Mouse (Mus musculus): ENCODE results near the gene Gapdh. TPM values are rescaled to one million over a fixed set of nuclear protein-coding genes. Genes with fewer than 3 reads are reported as not detected.

The Gapdh gene
- 4,623 and 6,295 TPM in 2 replicates for polyA plus RNA-seq (2012; rRNA removed)

DNA sequence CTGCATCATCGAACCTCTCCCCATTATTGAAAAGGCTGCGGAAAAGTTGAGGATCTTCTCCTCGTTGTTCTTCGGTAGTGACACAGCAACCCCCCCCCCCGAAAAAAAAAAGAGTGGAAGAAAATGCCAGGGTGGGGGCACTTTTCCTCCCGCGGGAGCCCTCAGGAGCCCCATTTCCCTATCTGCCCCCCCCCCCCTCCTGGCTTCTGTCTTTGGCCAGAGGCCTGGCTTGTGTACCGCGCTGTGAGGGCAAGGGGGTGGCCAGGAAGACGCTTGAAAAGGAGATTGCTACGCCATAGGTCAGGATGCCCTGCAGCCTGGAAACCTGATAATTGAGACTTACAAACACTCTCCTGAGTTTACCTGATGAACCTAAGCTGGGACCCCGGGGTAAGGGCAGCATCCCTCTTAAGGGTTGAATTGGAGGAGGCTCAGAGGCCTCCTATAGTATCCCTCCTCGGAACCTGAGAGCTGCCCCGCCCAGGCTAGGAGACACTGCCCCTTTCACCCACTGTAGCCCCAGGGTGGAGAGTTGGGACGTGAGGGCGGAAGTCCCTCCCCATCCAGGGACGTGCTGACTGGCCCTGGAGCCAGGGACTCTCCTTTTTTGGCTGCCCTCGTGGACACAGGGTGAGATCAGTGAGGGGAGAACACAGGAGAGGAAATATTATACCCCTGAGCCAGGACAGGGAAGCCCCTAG lies at the start of gene Gapdh:
Gene Gapdh, minus strand, starts transcription at position 417 of the 701 bp plus-strand sequence.
- peak; percentile 32 to 53 for DNase-seq (ENCODE audit: extremely low spot score in 1 of 2, low spot score in 1 of 2)

DNA sequence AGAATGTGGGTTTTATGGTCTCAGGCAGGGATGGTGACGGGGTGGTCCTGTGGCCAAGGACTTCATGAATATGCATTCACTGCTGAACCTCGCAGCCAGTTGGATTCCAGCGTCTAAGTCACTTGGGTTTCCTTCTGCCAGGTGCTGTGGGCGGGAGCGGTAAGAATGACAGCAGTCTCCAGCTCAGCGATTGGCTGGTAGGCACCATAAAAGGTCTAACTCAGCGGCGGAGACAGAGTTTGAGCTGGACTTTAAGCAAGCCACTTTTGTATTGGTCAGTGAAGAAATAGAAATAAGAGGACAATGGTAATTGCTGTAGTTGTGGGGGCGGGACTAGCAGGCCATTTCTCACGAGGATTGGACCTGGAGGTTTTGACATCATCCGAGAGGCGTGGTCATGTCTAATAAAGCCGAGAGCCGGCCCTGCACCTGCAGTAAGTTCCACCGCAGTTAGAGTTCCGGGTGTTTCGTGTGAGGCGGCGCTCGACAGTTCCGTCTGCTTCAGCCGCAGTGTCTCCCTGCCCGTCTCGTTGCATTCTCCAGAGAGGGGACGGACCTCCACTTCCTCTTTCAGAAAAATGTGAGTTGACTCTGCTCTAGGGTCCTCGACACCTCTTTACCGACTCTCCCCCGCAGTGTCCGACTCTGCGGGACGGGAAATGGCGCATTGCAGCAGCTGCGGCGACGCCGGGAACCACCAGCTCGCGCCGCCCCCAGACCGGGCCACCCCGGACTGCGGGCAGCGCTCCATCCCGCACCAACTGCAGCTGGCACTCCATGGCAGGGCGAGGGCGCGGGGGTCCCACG lies 49.1 kb upstream of the Gapdh start, which contains the start of gene Vamp1:
Gene Vamp1, plus strand, starts transcription at position 404 of the 807 bp plus-strand sequence.
- peak; percentile 97 to 98 for DNase-seq (ENCODE audit: extremely low spot score in 1 of 2, low spot score in 1 of 2)

DNA sequence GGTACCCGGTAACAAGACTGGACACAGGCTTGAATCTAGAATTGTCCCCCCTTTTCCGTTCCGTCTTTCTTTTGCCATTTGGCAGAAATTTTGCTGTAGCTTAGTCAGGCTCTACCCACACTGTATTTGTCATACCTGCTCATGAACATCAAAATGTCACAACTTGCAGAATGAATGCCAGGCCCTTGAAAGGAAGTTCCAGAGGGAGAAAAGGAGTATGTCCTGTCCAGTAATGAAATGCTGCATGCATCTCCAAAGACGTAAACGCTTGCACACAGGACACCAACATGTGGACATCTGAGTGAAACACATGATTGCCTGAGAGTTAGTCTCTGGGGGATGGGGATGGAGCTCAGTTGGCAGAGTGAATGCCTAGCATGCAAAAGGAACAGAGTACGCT lies 47.4 kb upstream of the Gapdh start:
- no peak for DNase-seq (ENCODE audit: extremely low spot score in 1 of 2, low spot score in 1 of 2)

DNA sequence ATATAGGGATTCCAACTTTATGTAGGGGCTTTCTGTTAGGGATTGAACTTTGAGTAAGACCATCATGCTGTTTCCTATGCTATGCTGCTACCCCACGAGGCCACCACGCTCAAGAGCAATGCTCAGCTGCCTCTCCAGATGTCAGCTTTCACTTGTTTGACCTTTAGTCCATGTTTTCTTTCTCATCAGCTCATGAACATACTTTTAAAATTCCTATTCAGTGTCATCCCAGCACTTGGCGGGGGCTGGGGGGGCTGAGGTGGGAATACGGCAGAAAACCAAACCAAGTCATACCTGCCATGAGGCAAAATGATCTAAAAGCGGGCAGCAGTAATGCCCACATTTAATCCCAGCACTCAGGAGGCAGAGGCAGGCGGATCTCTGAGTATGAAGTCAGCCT lies 46.9 kb upstream of the Gapdh start:
- no peak for DNase-seq (ENCODE audit: extremely low spot score in 1 of 2, low spot score in 1 of 2)

- DNase-seq (ENCODE audit: extremely low spot score in 1 of 2, low spot score in 1 of 2): no peak
Observed at GRCm38 (mm10) chr6:125212621-125213020, 46.4 kb upstream of the Gapdh start.

- no peak for DNase-seq (ENCODE audit: extremely low spot score in 1 of 2, low spot score in 1 of 2)
Observed at GRCm38 (mm10) chr6:125210436-125210835, 44.2 kb upstream of the Gapdh start.

GRCm38 (mm10) chr6:125197166-125197565 lies 30.9 kb upstream of the Gapdh start:
- peak in 1 of 2 experiments; percentile 42 for DNase-seq (ENCODE audit: extremely low spot score in 1 of 2, low spot score in 1 of 2)

DNA sequence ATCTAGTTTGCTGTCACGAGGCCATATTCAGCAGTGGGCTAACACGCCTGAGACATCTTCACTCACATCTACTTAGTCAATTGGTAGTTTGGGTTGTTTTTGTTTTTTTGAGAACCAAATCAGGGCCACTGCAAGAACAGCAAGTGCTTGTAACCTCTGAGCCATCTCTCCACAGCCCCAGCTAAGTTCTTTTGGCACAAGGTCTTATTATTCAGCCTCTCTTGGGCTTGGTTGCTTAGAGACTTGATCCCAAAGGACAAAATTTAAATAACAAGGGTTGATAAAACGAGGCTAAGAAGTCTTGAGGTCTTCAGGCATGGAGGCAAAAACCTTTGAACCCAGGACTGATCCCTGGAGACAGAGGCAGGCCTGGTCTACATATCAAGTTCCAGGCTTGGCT lies 30.0 kb upstream of the Gapdh start:
- no peak for DNase-seq (ENCODE audit: extremely low spot score in 1 of 2, low spot score in 1 of 2)

DNA sequence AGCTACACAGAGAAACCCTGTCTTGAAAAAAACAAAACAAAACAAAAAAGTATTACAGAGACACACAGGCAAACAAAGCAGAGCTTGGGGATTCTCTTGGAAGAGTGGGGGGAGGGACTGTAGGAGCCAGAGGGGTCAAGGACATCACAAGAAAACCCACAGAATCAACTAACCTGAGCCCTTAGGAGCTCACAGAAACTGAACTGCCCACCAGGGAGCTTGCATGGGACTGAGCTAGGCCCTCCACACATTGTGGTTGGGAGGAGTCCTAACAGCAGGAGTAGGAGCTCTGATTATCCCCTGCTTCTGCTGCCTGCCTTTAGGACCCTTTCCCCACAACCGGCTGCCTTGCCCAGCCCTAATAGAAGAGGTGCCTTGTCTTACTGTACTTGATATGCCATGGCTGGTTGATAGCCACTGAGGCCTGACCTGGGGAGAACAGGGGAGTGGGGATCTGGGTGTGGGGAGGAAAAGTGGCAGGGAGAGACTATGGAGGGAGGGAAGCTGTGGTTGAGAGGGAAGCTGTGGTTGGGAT lies 29.3 kb upstream of the Gapdh start:
- no peak for DNase-seq (ENCODE audit: extremely low spot score in 1 of 2, low spot score in 1 of 2)

DNA sequence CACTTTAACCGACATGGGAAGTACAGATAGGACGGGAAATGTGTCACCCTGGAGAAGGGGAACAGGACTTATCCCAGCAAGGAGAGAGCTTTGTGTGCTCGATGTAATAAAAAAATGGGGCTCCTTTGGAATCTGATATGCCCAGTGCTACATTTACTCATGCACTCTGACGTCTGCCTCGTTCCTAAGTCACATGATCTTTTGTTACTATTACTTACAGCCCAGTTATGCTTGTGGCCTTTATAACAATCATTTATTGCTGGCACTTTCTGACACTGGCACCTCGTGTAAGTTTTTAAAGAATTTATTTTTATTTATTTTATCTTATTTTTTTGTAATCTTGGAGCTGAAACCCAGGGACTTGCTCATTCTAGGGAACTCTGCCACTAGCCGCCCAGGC lies 27.1 kb upstream of the Gapdh start:
- no peak for DNase-seq (ENCODE audit: extremely low spot score in 1 of 2, low spot score in 1 of 2)

DNA sequence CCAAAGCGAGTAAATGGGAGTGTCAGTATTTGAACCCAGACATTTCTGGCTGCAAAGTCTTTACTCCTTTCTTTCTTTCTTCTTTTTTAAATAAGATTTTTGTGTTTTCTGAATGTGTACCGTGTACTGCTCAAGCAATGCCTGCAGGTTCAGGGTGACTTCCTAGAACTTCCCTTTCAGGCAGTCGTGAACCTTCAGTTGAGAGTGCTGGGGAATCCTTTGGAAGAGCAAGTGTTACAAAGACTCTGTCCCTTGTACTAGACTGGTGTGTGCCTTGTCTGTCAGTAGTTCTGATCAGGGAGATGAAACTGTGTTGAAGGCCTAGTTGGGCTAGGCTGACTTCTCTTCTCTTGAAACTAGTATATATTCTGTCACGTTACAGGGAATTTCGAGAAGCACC lies 26.6 kb upstream of the Gapdh start:
- no peak for DNase-seq (ENCODE audit: extremely low spot score in 1 of 2, low spot score in 1 of 2)

GRCm38 (mm10) chr6:125192016-125192714 lies 25.9 kb upstream of the Gapdh start:
- peak; percentile 83 to 92 for DNase-seq (ENCODE audit: extremely low spot score in 1 of 2, low spot score in 1 of 2)

DNA sequence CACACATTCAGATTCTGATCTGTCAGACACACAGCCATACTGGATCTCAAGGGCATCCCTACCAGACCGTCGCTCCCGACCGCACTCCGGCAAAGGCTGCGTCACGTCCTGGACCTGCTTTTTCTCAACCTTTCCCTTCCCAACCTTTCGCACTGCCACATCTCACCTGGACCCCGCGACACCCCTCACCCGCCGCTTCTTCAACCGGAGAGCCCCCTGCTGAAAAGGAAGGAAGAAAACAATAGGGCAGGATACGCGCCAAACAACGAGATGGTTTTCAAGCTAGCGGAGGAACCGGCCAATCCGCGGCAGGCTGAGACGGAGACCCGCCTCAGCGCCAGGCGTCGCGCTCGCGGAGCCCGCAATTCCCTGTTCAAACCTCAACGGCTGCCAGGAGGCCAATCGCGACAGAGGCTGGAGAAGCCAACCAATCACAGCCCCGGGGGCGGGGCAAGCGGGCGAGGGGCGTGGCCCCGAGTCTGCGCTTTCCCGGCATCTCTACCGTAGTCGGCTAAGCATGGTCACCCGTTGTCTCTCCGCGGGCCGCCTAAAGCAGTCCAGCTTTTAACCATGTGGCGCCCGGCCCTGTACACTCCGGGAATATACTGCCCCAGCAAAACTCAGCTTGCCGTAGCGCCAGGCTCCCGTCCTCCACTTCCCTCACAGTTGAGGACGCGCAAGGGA lies 25.2 kb upstream of the Gapdh start, which contains the start of the genes Ncapd2 and Mrpl51:
Gene Ncapd2, minus strand, starts transcription at position 370 of the 684 bp plus-strand sequence.
Gene Mrpl51, plus strand, starts transcription at position 470 of the 684 bp plus-strand sequence.
- DNase-seq (ENCODE audit: extremely low spot score in 1 of 2, low spot score in 1 of 2): peak; percentile 94 to 98

DNA sequence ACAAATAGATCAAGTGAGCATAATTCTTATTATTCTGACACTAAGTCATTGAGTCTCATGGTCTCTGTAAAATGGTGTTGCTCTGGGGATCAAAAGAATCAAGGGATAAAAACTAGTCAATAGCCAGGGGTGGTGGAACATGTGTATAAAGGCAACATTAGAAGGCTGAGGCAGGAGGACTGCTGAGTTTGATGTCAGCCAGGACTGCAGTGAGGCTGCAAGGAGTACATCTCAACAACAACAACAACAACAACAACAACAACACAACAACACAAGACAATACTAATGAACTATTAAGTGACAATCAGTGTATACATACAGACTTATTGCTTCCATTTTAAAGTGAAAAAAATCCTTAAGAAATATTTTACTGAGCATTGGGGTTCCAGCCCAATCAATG lies 24.5 kb upstream of the Gapdh start:
- DNase-seq (ENCODE audit: extremely low spot score in 1 of 2, low spot score in 1 of 2): no peak

- no peak for DNase-seq (ENCODE audit: extremely low spot score in 1 of 2, low spot score in 1 of 2)
Observed at GRCm38 (mm10) chr6:125186203-125186602, 19.9 kb upstream of the Gapdh start.

GRCm38 (mm10) chr6:125182133-125182532 lies 15.9 kb upstream of the Gapdh start:
- no peak for DNase-seq (ENCODE audit: extremely low spot score in 1 of 2, low spot score in 1 of 2)

DNA sequence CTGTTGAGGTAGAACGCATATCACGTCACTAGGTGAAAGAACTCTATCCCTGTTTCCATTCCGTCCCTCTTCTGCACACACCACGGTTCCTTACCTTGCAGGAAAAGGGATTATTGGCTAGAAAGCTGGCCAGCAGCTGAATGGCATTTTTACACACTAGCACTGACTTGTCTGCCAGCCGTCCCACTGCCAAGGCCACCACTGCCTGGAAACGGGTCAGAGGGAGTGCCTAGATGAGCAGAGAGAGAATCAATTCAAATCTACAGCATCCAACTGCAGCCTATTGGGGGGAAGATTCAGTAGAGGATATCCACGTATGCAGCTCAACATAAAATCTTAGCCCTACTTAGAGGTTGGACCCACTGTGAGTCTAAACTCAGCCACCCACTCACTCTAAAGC lies 13.3 kb upstream of the Gapdh start:
- no peak for DNase-seq (ENCODE audit: extremely low spot score in 1 of 2, low spot score in 1 of 2)

DNA sequence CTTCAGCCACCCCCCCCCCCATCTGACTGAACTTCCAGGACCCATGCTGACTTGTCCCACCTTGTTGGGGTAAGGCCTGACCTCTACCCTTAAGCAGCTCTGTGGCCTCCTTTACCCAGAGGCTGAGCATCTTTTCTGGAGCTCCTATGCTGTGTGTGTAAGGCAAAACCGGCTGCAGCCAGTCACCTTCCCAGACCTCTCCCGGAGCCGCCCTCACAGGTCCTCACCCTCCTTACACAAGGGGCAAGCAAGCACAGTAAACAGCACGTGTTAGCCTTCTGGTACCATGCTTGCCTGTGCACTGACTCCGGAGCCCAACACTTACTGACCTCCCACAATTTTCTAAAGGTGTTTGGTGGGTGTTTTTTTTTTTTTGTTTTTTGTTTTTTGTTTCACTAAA lies 9.2 kb upstream of the Gapdh start:
- DNase-seq (ENCODE audit: extremely low spot score in 1 of 2, low spot score in 1 of 2): no peak

DNA sequence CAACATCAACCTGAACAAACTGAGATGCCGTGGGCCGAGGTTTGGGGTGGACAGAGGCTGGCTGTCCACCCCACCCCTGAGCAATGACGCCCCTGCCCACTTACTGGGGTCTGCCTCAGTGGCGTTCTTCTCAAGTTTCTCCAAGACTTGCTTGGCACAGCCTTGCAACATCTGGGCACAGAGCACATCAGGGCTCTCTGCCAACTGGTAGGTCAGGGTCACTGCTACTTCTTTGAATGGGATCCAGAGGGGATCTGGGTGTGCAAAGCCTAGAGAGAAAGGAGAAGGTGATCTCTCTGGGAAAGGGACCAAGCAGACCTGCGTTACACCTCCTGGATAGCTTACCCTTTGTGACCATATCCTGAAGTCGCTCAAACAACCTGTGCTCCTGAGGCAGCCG lies 7.0 kb upstream of the Gapdh start:
- DNase-seq (ENCODE audit: extremely low spot score in 1 of 2, low spot score in 1 of 2): no peak

- no peak for DNase-seq (ENCODE audit: extremely low spot score in 1 of 2, low spot score in 1 of 2)
Observed at GRCm38 (mm10) chr6:125172474-125172873, 6.2 kb upstream of the Gapdh start.

Measured in frontal cortex, adult 2 months (tissue).